Mouse (Mus musculus) left cerebral cortex, adult 2 months (tissue): ENCODE measurements at regions not wholly inside any gene's neighbourhood (a gene's known extent, or its start where the extent isn't known, plus 50 kb on each side); places are given as distances from the start of the nearest gene placed in this dataset.
A peak's percentile ranks its signal among the peaks of the same experiment; 100 is the strongest.

Source experiments
- DNase-seq, 2 experiments: peaks; one replicate each; pipeline ENCODE4 v3.0.0; 2021 to 2022; ENCODE audit warnings: low spot score in 2 of 2, mixed read lengths in 1 of 2; ENCODE audit errors: extremely low spot score in 1 of 2
- H3K27ac ChIP-seq: fragments of 200-600 bp; 2 replicates; pipeline ENCODE4 v1.8.1; 2022
- H3K4me3 ChIP-seq: fragments of 200-600 bp; 2 replicates; pipeline ENCODE4 v1.8.1; 2022
- CTCF ChIP-seq: fragments of 200-600 bp; IDR thresholded peaks from 2 replicates; pipeline ENCODE4 v1.8.1; 2022; ENCODE audit warnings: antibody characterized with exemption, mild to moderate bottlenecking, moderate library complexity
- intact Hi-C: fragments of 180-260 bp; cut with DNase I; formaldehyde crosslinking; loops from one replicate; pipeline ENCODE4 v1.15.1; 2025

DNA sequence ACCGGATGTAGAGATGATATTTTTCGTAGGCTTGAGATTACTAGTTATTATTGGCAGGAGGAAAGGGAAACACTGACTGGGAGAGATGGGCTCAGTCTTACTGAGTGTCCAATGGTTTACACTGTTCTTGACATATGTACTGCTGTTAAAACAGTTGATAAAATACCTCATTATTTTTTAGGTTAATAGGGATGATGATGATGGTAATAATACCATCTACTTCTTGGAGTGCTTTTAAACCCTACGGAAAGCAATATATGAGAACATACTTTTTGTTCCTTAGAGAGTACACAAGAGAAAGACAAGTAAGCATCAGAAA lies 216.6 kb upstream of the Tacr3 start:
- no peak overlapping the region for H3K4me3 ChIP-seq
- H3K27ac ChIP-seq = no peak overlapping the region
- DNase-seq = no peak
- intact Hi-C loops = no loop called here
- no peak for TF ChIP-seq CTCF

DNA sequence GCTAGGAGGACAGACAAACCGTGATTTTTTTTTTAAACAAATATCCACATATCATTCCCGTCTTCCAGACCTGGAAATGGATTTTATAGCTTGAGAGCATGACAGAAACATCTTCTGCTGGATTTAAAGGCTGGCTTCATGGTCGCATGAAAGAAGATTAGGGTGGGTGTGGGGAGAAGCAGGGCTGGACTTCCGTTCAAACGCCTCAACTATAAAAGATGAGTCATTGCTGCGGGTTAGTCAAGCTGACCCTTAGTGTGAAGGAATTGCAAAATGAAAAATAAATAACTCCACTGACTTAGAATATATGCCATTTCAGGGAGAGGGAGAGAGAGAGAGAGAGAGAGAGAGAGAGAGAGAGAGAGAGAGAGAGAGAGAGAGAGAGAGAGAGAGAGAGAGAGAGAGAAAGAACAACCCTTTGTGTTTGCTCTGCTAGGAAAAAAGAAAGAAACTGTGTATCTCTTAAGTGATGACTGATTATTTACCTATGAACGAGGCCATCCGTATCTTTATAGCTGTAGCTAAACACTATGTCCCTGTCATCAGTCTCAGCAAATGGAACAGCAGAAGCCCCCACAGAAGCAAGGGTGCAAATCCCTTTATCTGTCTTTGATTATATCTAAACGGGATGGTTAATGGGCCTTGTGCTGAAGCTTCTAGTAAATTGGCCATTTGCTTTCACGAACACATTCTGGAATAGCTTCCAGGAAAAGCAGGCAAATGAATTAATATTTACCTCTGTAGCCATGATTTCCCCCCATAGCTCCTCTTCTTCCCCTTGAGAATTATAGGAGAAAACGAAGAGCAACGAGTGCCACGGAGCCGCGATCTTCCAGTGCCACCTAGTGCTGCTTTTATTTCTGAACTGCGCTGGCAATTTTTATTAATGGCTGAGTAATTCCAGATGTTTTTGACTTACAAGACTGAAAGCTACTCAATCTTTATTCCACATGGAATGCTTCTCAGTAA lies 199.4 kb upstream of the Tacr3 start:
- Histone ChIP-seq H3K27ac (no peak overlapping the region), H3K4me3 (peak overlapping the region; percentile 30)
- peak; percentile 74 for TF ChIP-seq CTCF
- peak; percentile 23 to 25 for DNase-seq
- intact Hi-C loops = loop anchor here (1.0 to 10.0 kb wide), 7 partner anchors 392 to 1515 kb away; partner anchors contain the start of genes Cxxc4 and Ppa2

- no peak for DNase-seq
- Histone ChIP-seq H3K27ac (no peak overlapping the region), H3K4me3 (no peak overlapping the region)
- intact Hi-C loops = loop anchor here (1.0 kb wide), 1 partner anchor 754 kb away; no protein-coding TSS in a partner anchor
- TF ChIP-seq CTCF = no peak
These were observed 198.7 kb upstream of the Tacr3 start for GRCm38 (mm10) chr3:134630135-134630516.

DNA sequence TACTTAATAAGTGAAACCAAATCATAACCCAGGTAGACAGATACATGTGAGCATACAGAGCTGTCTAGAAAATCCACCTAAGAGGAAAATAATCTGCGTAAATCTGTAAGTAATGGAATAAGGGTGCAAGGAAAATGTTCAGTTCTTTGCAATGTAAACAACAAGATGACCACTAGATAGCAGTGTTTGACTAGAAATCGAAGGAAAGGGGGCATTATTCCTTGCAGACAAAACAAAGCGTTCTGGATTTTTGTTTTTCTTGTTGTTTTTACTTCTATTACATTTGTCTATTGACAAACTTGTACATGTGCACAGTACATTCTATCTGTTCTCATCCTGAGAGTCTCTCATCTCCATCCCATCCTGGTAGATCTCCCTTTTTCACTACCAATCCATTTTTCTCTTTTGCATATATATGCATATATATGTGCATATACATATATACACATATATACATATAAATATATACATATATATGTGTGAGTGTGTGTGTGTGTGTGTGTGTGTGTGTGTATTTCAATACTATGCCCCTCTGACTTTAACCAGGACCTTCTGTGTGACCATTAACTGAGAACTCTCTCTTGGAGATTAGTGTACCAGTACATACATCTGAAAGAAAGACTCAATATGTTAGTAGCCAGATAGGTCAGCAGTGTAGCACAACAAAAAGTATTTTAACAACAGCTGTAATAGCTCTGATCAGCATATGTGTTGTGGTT lies 179.9 kb upstream of the Tacr3 start:
- H3K27ac ChIP-seq = no peak overlapping the region
- intact Hi-C loops = no loop called here
- no peak for DNase-seq
- H3K4me3 ChIP-seq = no peak overlapping the region
- TF ChIP-seq CTCF = peak; percentile 71

DNA sequence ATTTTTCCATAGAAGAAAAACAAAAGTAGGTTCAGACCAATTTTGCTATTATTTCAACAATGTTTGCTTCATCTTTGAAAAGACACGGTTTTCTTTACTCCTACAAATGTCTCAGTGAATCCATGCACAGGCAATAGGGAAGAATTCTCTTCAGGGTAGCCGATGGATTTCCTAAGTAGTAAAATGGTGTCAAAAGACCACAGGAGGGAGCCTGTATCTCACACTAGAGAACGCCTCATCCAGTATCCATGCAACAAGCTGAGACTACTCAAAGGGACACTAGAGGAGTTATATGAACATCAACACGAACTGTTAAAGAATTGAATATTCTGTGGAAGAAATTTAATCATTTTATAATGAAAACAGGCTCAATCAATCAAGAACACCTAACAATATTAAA lies 174.8 kb upstream of the Tacr3 start:
- H3K27ac ChIP-seq = no peak overlapping the region
- intact Hi-C loops = loop anchor here (1.0 to 10.0 kb wide), 3 partner anchors 351 to 1071 kb away; no protein-coding TSS in a partner anchor
- H3K4me3 ChIP-seq = no peak overlapping the region
- DNase-seq = no peak
- TF ChIP-seq CTCF = peak; percentile 59

DNA sequence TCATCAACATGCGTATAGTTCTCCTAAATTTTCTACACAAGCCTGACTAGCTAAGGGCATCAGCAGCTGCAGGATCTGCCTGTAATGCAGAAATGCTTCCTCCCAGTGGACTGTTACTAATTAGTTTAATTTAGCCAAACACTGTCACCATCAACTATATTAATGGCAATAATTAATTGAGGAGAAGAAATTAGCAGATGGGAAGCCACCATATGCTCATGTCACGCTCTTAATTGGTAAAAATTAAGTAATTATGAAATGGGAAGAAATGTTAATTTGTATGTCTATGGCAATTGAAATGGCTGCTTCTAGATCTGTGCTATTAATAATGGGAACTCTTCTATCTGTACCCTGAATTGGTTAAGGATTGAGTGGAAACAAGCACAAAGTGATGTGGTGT lies 133.9 kb upstream of the Tacr3 start:
- H3K4me3 ChIP-seq = no peak overlapping the region
- DNase-seq = no peak
- no peak overlapping the region for H3K27ac ChIP-seq
- intact Hi-C loops = no loop called here
- no peak for TF ChIP-seq CTCF

DNA sequence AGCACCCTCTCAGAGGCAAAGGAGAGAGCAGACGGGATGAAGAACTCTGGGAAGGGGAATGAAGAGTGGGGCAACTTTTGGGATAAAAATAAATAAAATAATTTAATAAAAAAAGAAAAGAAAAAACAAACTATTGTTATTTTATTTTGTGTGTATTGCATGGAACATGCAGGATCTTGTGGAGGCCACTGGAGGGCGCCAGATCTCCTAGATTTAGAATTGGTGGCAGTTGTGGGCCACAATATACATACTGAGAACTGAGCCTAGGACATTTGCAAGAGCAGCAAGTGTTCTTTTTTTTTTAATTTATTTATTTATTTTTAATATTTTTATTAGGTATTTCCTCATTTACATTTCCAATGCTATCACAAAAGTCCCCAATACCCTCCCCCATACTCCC lies 110.2 kb upstream of the Tacr3 start:
- no peak for DNase-seq
- H3K27ac ChIP-seq = no peak overlapping the region
- no peak overlapping the region for H3K4me3 ChIP-seq
- TF ChIP-seq CTCF = peak; percentile 19; the same call in 1 of the 2 replicates
- intact Hi-C loops = no loop called here

DNA sequence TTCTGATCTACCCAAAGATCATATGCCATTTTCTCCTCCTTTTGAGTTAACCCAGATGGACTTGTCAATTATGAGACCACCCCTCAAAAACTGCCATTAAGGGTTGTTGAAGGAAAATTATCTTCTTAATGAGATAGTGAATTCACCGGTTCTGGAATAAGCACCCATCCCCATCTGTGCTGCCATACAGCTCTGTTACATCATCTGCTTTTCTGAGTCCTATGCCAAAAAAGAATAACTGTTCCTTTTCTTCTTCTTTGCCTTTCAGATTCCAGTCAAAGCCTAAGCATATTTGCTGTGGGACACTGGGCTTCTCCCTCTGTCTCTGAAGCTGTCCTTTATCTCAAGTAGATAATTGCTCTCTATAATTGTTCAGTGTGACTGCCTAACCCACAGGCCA lies 93.1 kb upstream of the Tacr3 start:
- TF ChIP-seq CTCF = no peak
- Histone ChIP-seq H3K27ac (no peak overlapping the region), H3K4me3 (no peak overlapping the region)
- no peak for DNase-seq
- intact Hi-C loops = no loop called here

DNA sequence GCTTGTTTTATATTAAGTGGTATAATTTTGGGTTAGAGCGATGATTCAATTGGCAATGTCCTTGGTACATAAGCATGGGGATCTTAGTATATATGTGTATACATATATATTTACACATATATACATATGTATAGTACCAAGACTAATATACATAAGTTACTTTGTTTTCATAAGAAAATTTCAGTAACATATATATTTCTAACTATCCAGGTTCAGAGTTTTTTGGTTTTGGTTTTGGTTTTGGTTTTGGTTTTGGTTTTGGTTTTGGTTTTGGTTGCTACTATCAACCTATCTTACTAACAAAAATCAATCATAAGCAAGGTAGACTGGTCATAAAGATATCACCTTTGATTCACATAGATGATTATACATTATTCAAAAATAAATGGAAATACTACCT lies 67.7 kb upstream of the Tacr3 start:
- Histone ChIP-seq H3K27ac (no peak overlapping the region), H3K4me3 (no peak overlapping the region)
- intact Hi-C loops = no loop called here
- DNase-seq = no peak
- no peak for TF ChIP-seq CTCF

DNA sequence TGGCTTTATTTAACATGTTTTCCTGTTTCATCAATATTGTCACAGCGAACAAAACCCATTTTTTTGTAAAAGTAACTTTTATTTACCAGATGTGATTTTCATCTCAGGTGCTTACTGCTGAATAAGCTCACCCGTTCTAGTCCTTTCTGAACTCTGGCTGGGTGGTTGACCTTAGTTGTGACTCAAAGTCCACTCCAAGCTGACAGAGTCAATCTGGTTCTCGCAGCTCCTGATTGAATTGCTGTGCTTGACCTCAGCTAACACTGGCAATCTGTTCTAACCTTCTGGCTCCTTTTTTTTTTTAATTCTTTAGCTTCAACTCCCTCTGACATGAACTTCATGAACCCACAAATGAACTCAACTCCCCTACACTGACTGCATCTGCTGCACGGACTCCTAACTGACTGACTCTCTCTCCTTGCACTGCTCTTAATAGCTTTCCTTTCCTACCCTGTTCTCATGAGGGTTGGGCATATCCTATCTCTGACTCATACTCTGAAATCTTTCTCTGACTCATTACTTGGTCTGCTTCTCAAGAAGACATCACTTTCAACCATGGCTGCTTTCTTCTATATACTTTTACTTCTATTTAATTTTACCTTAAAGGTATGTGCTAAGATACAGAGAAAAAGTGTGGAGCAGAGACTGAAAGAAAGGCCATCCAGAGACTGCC lies 65.4 kb upstream of the Tacr3 start:
- DNase-seq = no peak

More for the DNA sequence above, 65.4 kb upstream of the Tacr3 start:
- no peak overlapping the region for H3K4me3 ChIP-seq
- no peak for TF ChIP-seq CTCF
- intact Hi-C loops = no loop called here
- H3K27ac ChIP-seq = no peak overlapping the region
